Mouse (Mus musculus) limb, embryonic 14.5 days (tissue): ENCODE results near the gene Marf1. TPM values are rescaled to one million over a fixed set of nuclear protein-coding genes. Genes with fewer than 3 reads are reported as not detected.

Experiments used
- ATAC-seq: fragments of 200-750 bp; cut with Nextera tagmentation; 2 replicates; pipeline ENCODE4 v1.8.0; 2017; ENCODE audit warnings: low read depth, moderate number of reproducible peaks, moderate TSS enrichment; ENCODE audit not compliant: low FRiP score
- DNase-seq: peaks from one replicate; pipeline ENCODE4 v3.0.0-alpha.2; 2015; ENCODE audit warnings: low spot score
- H3K27ac ChIP-seq: fragments of 300-500 bp; sonication (generic); replicated peaks from 2 replicates; pipeline ENCODE4 v1.5.1; 2014; ENCODE audit warnings: low read depth, mild to moderate bottlenecking, low read length, moderate library complexity, mixed read lengths
- H3K27me3 ChIP-seq: fragments of 300-500 bp; sonication (generic); 2 replicates; pipeline ENCODE4 v1.6.1; 2014; ENCODE audit warnings: low read length, mixed read lengths; ENCODE audit not compliant: control insufficient read depth, insufficient read depth
- H3K36me3 ChIP-seq: fragments of 300-500 bp; sonication (generic); 2 replicates; pipeline ENCODE4 v1.6.1; 2014; ENCODE audit warnings: mild to moderate bottlenecking, low read length, moderate library complexity, mixed read lengths; ENCODE audit not compliant: control insufficient read depth, insufficient read depth
- H3K4me1 ChIP-seq: fragments of 300-500 bp; sonication (generic); 2 replicates; pipeline ENCODE4 v1.6.1; 2014; ENCODE audit warnings: antibody characterized with exemption, low read length, mixed read lengths; ENCODE audit not compliant: control insufficient read depth, insufficient read depth
- H3K4me2 ChIP-seq: fragments of 300-500 bp; sonication (generic); replicated peaks from 2 replicates; pipeline ENCODE4 v1.6.1; 2014; ENCODE audit warnings: low read depth, mild to moderate bottlenecking, low read length, moderate library complexity; ENCODE audit not compliant: severe bottlenecking
- H3K4me3 ChIP-seq: fragments of 300-500 bp; sonication (generic); replicated peaks from 2 replicates; pipeline ENCODE4 v1.5.1; 2014; ENCODE audit warnings: low read length
- H3K9ac ChIP-seq: fragments of 300-500 bp; sonication (generic); 2 replicates; pipeline ENCODE4 v1.6.1; 2014; ENCODE audit warnings: mild to moderate bottlenecking, low read depth, low read length, moderate library complexity; ENCODE audit not compliant: severe bottlenecking
- H3K9me3 ChIP-seq: fragments of 300-500 bp; sonication (generic); 2 replicates; pipeline ENCODE4 v1.6.1; 2016; ENCODE audit warnings: low read length; ENCODE audit not compliant: control insufficient read depth
- POLR2A ChIP-seq: fragments of 200-500 bp; IDR thresholded peaks from 2 replicates; pipeline ENCODE4 v1.8.0; 2012; ENCODE audit warnings: inconsistent platforms, mild to moderate bottlenecking, moderate library complexity, borderline replicate concordance; ENCODE audit not compliant: insufficient read depth, insufficient read length; ENCODE audit errors: extremely low read depth
- WGBS: fragments of 180-500 bp; shearing (Covaris S2); extraction: QIAGEN DNeasy Blood & Tissue Kit; methylation state at CpG from one replicate; pipeline ENCODE4 v1.1.7; 2014; 5-methylcytosine and 5-hydroxymethylcytosine counted together
- polyA plus RNA-seq, 2 experiments: library from polyadenylated mRNA; depleted of rRNA in 1 of 2; stranded (reverse) in 1 of 2; unstranded in 1 of 2; fragments of >200 nt; fragmentation: Nextera tagmentation in 1 of 2; extraction: Ambion mirVana in 1 of 2; gene quantifications; 2 replicates each; pipeline versions ENCODE4 v1.2.1 to v1.2.3; 2012 to 2014

The Marf1 gene
- polyA plus RNA-seq, 2 experiments, result 17.8 to 19.3 TPM

DNA sequence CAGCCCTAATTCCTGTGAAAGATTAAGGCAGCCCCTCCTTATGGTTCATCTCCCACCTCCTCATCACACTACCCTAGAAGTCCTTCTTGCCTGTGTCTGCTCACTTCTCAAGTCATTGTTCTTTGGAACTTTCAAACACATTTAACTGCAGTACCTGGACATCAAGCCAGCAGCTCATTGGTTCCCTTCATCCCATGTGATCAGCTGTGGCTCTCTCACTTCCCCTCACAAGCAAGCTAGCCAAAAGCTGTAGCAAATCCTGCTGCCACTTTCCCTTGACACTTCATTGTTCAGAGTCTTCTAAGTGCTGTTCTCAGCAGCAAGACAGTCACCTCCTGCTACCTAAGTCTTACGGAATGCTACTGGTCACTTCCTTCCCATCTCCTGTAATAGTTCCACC, 37.9 kb downstream of the Marf1 start:
- H3K9ac ChIP-seq, result no peak overlapping the region
- no peaks in the 10 kb centered on the region for H3K9me3 ChIP-seq
- H3K4me1 ChIP-seq, result no peaks in the 10 kb centered on the region
- H3K36me3 ChIP-seq, result peaks cover 99% of the 10 kb centered on the region
- TF ChIP-seq POLR2A, result no peak
- H3K27me3 ChIP-seq, result no peaks in the 10 kb centered on the region
- WGBS, result 88% methylated on average over 1 of the region's 1 CpGs
- ATAC-seq, result no peak
- H3K4me2 ChIP-seq, result no peak overlapping the region
- H3K4me3 ChIP-seq, result no peak overlapping the region
- no peak for DNase-seq
- no peak overlapping the region for H3K27ac ChIP-seq

DNA sequence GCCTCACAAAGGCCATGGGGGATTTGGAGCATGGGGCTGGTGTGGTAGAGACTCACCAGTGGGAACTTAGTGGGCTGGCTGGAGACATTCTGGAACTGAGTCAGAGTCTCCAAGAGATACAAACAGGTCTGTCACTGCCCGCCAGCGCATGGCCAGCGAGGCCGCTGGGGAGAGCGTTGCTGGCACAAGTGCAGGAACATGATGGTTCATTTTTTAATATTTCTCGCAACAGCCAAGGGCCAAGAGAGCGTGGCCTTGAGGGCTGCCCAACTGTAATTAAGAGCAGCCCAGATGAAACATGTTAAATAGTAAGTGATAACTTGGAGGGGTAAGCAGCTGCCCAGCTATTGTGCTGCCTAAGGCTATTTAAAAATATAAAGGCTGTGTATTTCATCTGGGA, 38.4 kb downstream of the Marf1 start:
- ATAC-seq (no peak), DNase-seq (no peak)
- Histone ChIP-seq H3K27ac (no peak overlapping the region), H3K4me3 (no peak overlapping the region), H3K4me1 (no peaks in the 10 kb centered on the region), H3K9me3 (no peaks in the 10 kb centered on the region), H3K9ac (no peak overlapping the region), H3K36me3 (peaks cover 97% of the 10 kb centered on the region), H3K4me2 (no peak overlapping the region), H3K27me3 (no peaks in the 10 kb centered on the region)
- WGBS, result 96% methylated on average over 7 of the region's 7 CpGs
- no peak for TF ChIP-seq POLR2A

DNA sequence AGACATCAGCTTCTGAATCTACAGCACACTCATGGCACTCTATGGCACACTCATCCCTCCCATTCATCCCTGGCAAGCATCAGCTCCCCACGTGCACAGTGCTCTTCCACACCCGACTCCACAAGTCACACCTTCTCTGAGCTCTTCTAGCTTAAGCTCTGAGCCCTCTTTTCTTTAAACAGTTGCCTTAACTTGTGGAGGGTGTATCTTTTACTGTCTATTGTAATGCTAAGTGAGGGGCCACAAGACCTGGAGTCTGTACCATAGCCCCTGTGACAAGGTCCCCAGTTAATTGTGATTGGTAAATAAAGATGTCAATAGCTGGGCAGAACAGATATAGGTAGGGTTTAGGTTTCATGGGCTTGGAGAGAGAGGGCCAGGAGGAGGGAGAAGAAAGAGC, 39.2 kb downstream of the Marf1 start:
- no peak overlapping the region for H3K4me2 ChIP-seq
- no peaks in the 10 kb centered on the region for H3K9me3 ChIP-seq
- H3K36me3 ChIP-seq, result peaks cover 95% of the 10 kb centered on the region
- H3K9ac ChIP-seq, result no peak overlapping the region
- no peaks in the 10 kb centered on the region for H3K4me1 ChIP-seq
- DNase-seq (no peak), ATAC-seq (no peak)
- no peak overlapping the region for H3K27ac ChIP-seq
- H3K27me3 ChIP-seq, result no peaks in the 10 kb centered on the region
- no peak for TF ChIP-seq POLR2A
- WGBS, result 94% methylated on average over 2 of the region's 2 CpGs
- no peak overlapping the region for H3K4me3 ChIP-seq

DNA sequence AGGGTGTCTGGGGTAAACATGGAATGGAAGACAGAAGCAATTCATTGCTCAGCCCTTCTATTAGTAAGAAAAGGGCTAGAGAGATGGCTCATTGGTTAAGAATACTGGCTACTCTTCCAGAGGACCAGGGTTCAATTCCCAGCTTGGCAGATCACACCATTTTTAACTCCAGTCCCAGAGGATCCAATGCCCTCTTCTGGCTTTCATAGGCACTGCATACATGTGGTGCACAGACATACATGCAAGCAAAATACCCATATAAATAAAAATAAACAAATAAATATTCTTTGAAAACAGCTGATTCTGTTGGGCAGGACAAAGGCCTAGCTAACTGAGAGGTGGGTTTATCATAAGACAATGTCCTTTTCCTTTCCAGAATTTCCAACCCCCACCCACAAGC, 40.6 kb downstream of the Marf1 start:
- ATAC-seq (no peak), DNase-seq (no peak)
- H3K9me3 ChIP-seq, result no peaks in the 10 kb centered on the region
- no peak overlapping the region for H3K4me3 ChIP-seq
- no peaks in the 10 kb centered on the region for H3K27me3 ChIP-seq
- H3K9ac ChIP-seq, result no peak overlapping the region
- H3K27ac ChIP-seq, result no peak overlapping the region
- H3K4me2 ChIP-seq, result no peak overlapping the region
- no peak for TF ChIP-seq POLR2A
- peaks cover 89% of the 10 kb centered on the region for H3K36me3 ChIP-seq
- H3K4me1 ChIP-seq, result no peaks in the 10 kb centered on the region

DNA sequence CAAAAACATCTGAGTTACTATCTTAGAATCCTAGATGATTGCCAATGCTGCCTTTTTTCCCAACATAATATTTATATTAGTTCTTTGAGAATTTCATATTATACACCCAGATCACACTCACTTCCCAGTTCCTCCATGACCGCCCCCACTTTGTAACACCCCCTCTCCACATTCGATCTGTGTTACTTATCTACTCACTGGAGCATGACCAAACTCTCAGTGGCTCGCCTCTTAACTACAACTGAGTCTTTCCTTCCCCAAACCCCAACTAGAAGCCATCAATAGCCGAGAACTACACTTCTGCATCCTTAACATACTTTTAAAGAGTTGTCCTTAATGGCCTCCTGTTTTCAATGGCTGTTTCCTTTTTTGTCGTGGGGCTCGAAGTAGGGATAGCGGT, 41.6 kb downstream of the Marf1 start:
- no peak for DNase-seq
- Histone ChIP-seq H3K4me2 (no peak overlapping the region), H3K9ac (no peak overlapping the region), H3K4me3 (no peak overlapping the region), H3K9me3 (no peaks in the 10 kb centered on the region), H3K27me3 (no peaks in the 10 kb centered on the region), H3K36me3 (peaks cover 89% of the 10 kb centered on the region), H3K27ac (no peak overlapping the region), H3K4me1 (no peaks in the 10 kb centered on the region)
- WGBS, result 96% methylated on average over 7 of the region's 7 CpGs
- TF ChIP-seq POLR2A, result no peak
- no peak for ATAC-seq

DNA sequence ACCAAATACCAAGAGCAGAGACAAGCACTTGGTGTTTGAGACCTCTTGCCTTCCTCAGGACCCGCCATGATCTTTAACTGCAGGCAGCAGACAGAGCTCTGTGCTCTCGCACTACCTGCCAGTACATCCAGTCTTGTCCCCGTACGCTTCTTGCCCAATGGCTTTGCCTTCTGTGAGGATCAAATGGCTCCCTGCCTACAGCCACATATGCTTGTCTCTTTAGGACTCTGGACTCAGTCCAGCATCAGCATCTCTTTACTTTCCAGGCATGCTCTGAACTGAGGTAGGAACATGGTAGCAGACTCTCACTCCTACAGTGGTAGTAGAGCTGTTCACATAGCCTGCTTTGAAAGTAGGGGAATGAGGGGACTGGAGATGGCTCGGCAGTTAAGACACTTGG, 42.2 kb downstream of the Marf1 start:
- Histone ChIP-seq H3K9ac (no peak overlapping the region), H3K27ac (no peak overlapping the region), H3K4me2 (no peak overlapping the region), H3K4me3 (no peak overlapping the region), H3K27me3 (no peaks in the 10 kb centered on the region), H3K4me1 (no peaks in the 10 kb centered on the region), H3K9me3 (no peaks in the 10 kb centered on the region), H3K36me3 (peaks cover 88% of the 10 kb centered on the region)
- no peak for DNase-seq
- no peak for ATAC-seq
- 92% methylated on average over 5 of the region's 5 CpGs for WGBS
- TF ChIP-seq POLR2A, result no peak
